Mouse (Mus musculus) neural tube, embryonic 11.5 days (tissue): ENCODE measurements around the gene Vtcn1. TPM values are rescaled to one million over a fixed set of nuclear protein-coding genes. Genes with fewer than 3 reads are reported as not detected.
"Not testable (repeated sequence)": the region's sequence is repeated elsewhere in the genome, so short reads cannot be mapped to it uniquely, and the experiment has no call there.

Experiments used
- ATAC-seq: fragments of 200-750 bp; cut with Nextera tagmentation; 2 replicates; pipeline ENCODE4 v1.8.0; 2017; ENCODE audit warnings: moderate number of reproducible peaks, mild to moderate bottlenecking, moderate TSS enrichment, moderate library complexity; ENCODE audit not compliant: insufficient read depth, low FRiP score, low TSS enrichment
- DNase-seq: peaks from one replicate; pipeline ENCODE4 v3.0.0-alpha.2; 2015; ENCODE audit warnings: low spot score
- H3K27ac ChIP-seq: fragments of 300-500 bp; sonication (generic); 2 replicates; pipeline ENCODE4 v1.5.1; 2014; ENCODE audit warnings: low read depth, mild to moderate bottlenecking, low read length
- H3K27me3 ChIP-seq: fragments of 300-500 bp; sonication (generic); 2 replicates; pipeline ENCODE4 v1.6.1; 2014; ENCODE audit warnings: mild to moderate bottlenecking, low read length, mixed read lengths; ENCODE audit not compliant: control insufficient read depth, insufficient read depth
- H3K36me3 ChIP-seq: fragments of 300-500 bp; sonication (generic); 2 replicates; pipeline ENCODE4 v1.6.1; 2014; ENCODE audit warnings: mild to moderate bottlenecking, low read length, moderate library complexity, mixed read lengths; ENCODE audit not compliant: control insufficient read depth, insufficient read depth
- H3K4me1 ChIP-seq: fragments of 300-500 bp; sonication (generic); 2 replicates; pipeline ENCODE4 v1.6.1; 2014; ENCODE audit warnings: low read length, mixed read lengths; ENCODE audit not compliant: control insufficient read depth, insufficient read depth
- H3K4me2 ChIP-seq: fragments of 300-500 bp; sonication (generic); 2 replicates; pipeline ENCODE4 v1.6.1; 2014; ENCODE audit warnings: low read depth, mild to moderate bottlenecking, moderate library complexity
- H3K4me3 ChIP-seq: fragments of 300-500 bp; sonication (generic); 2 replicates; pipeline ENCODE4 v1.5.1; 2014; ENCODE audit warnings: low read depth, low read length
- H3K9ac ChIP-seq: fragments of 300-500 bp; sonication (generic); 2 replicates; pipeline ENCODE4 v1.6.1; 2014; ENCODE audit warnings: mild to moderate bottlenecking, low read length
- H3K9me3 ChIP-seq: fragments of 300-500 bp; sonication (generic); 2 replicates; pipeline ENCODE4 v1.6.1; 2016; ENCODE audit warnings: low read length; ENCODE audit not compliant: control insufficient read depth
- WGBS: fragments of 180-500 bp; shearing (Covaris S2); extraction: QIAGEN DNeasy Blood & Tissue Kit; methylation state at CpG from one replicate; pipeline ENCODE4 v1.1.7; 2014; 5-methylcytosine and 5-hydroxymethylcytosine counted together
- polyA plus RNA-seq: library from polyadenylated mRNA; unstranded; fragments of >200 nt; fragmentation: Nextera tagmentation; extraction: Ambion mirVana; gene quantifications from 2 replicates; pipeline ENCODE4 v1.2.1, GENCODE M21; 2014

Gene Vtcn1
- polyA plus RNA-seq, 1 experiment from 2014 or later: not detected

- no peak overlapping the region for H3K27ac ChIP-seq
- no peak for ATAC-seq
- no peak for DNase-seq
- H3K27me3 ChIP-seq: no peaks in the 10 kb centered on the region
- 66% methylated on average over 3 of the region's 3 CpGs for WGBS
- H3K4me2 ChIP-seq: no peak overlapping the region
- H3K4me1 ChIP-seq: no peaks in the 10 kb centered on the region
- H3K36me3 ChIP-seq: no peaks in the 10 kb centered on the region
- H3K9me3 ChIP-seq: no peaks in the 10 kb centered on the region
- no peak overlapping the region for H3K4me3 ChIP-seq
- no peak overlapping the region for H3K9ac ChIP-seq
Measured at GRCm38 (mm10) chr3:100798872-100799422, 26.3 kb upstream of the Vtcn1 start.

GRCm38 (mm10) chr3:100804975-100805374, 20.3 kb upstream of the Vtcn1 start:
- ATAC-seq: no peak
- H3K9ac ChIP-seq: no peak overlapping the region
- no peaks in the 10 kb centered on the region for H3K9me3 ChIP-seq
- H3K27ac ChIP-seq: no peak overlapping the region
- 81% methylated on average over 1 of the region's 1 CpGs for WGBS
- H3K4me2 ChIP-seq: no peak overlapping the region
- no peak for DNase-seq
- no peaks in the 10 kb centered on the region for H3K36me3 ChIP-seq
- no peak overlapping the region for H3K4me3 ChIP-seq
- H3K27me3 ChIP-seq: no peaks in the 10 kb centered on the region
- no peaks in the 10 kb centered on the region for H3K4me1 ChIP-seq

GRCm38 (mm10) chr3:100805925-100806324, 19.3 kb upstream of the Vtcn1 start:
- Histone ChIP-seq H3K4me3 (no peak overlapping the region), H3K4me2 (no peak overlapping the region), H3K9ac (no peak overlapping the region), H3K36me3 (no peaks in the 10 kb centered on the region), H3K27me3 (no peaks in the 10 kb centered on the region), H3K9me3 (no peaks in the 10 kb centered on the region), H3K4me1 (no peaks in the 10 kb centered on the region), H3K27ac (no peak overlapping the region)
- no peak for ATAC-seq
- no peak for DNase-seq
- 69% methylated on average over 6 of the region's 6 CpGs for WGBS

GRCm38 (mm10) chr3:100810461-100810860, 14.8 kb upstream of the Vtcn1 start:
- WGBS: 35% methylated on average over 2 of the region's 2 CpGs
- Histone ChIP-seq H3K4me3 (no peak overlapping the region), H3K27me3 (no peaks in the 10 kb centered on the region), H3K36me3 (no peaks in the 10 kb centered on the region), H3K27ac (no peak overlapping the region), H3K9me3 (no peaks in the 10 kb centered on the region), H3K4me2 (no peak overlapping the region), H3K9ac (no peak overlapping the region), H3K4me1 (no peaks in the 10 kb centered on the region)
- DNase-seq: no peak
- ATAC-seq: no peak

- no peak for DNase-seq
- no peak overlapping the region for H3K4me3 ChIP-seq
- ATAC-seq: no peak
- H3K27me3 ChIP-seq: no peaks in the 10 kb centered on the region
- H3K4me1 ChIP-seq: no peaks in the 10 kb centered on the region
- 93% methylated on average over 2 of the region's 2 CpGs for WGBS
- no peaks in the 10 kb centered on the region for H3K36me3 ChIP-seq
- no peaks in the 10 kb centered on the region for H3K9me3 ChIP-seq
- no peak overlapping the region for H3K9ac ChIP-seq
- H3K27ac ChIP-seq: no peak overlapping the region
- no peak overlapping the region for H3K4me2 ChIP-seq
Measured at GRCm38 (mm10) chr3:100811836-100812235, 13.4 kb upstream of the Vtcn1 start.

GRCm38 (mm10) chr3:100815490-100815889, 9.8 kb upstream of the Vtcn1 start:
- ATAC-seq, H3K4me3 ChIP-seq, H3K4me2 ChIP-seq, H3K9ac ChIP-seq, H3K27me3 ChIP-seq, H3K9me3 ChIP-seq, H3K27ac ChIP-seq, H3K36me3 ChIP-seq, H3K4me1 ChIP-seq, DNase-seq: not testable (repeated sequence)
- 70% methylated on average over 1 of the region's 1 CpGs for WGBS

GRCm38 (mm10) chr3:100818709-100819108, 6.5 kb upstream of the Vtcn1 start:
- no peak overlapping the region for H3K4me3 ChIP-seq
- no peak overlapping the region for H3K27ac ChIP-seq
- H3K9ac ChIP-seq: no peak overlapping the region
- ATAC-seq (no peak), DNase-seq (no peak)
- no peaks in the 10 kb centered on the region for H3K27me3 ChIP-seq
- no peaks in the 10 kb centered on the region for H3K36me3 ChIP-seq
- 0 out of 2 replicates have a peak, but pooled peaks cover 2% of the 10 kb centered on the region for H3K4me1 ChIP-seq
- WGBS: 80% methylated on average over 4 of the region's 4 CpGs
- no peak overlapping the region for H3K4me2 ChIP-seq
- H3K9me3 ChIP-seq: no peaks in the 10 kb centered on the region

GRCm38 (mm10) chr3:100819571-100819970, 5.7 kb upstream of the Vtcn1 start:
- 93% methylated on average over 5 of the region's 5 CpGs for WGBS
- Histone ChIP-seq H3K9ac (no peak overlapping the region), H3K9me3 (no peaks in the 10 kb centered on the region), H3K36me3 (no peaks in the 10 kb centered on the region), H3K27me3 (no peaks in the 10 kb centered on the region), H3K4me2 (no peak overlapping the region), H3K4me1 (0 out of 2 replicates have a peak, but pooled peaks cover 2% of the 10 kb centered on the region), H3K4me3 (no peak overlapping the region), H3K27ac (no peak overlapping the region)
- ATAC-seq (no peak), DNase-seq (no peak)

- no peaks in the 10 kb centered on the region for H3K27me3 ChIP-seq
- no peak for ATAC-seq
- WGBS: 38% methylated on average over 2 of the region's 2 CpGs
- H3K4me3 ChIP-seq: no peak overlapping the region
- DNase-seq: no peak
- H3K4me2 ChIP-seq: no peak overlapping the region
- no peak overlapping the region for H3K27ac ChIP-seq
- no peaks in the 10 kb centered on the region for H3K36me3 ChIP-seq
- no peaks in the 10 kb centered on the region for H3K9me3 ChIP-seq
- no peak overlapping the region for H3K9ac ChIP-seq
- 0 out of 2 replicates have a peak, but pooled peaks cover 2% of the 10 kb centered on the region for H3K4me1 ChIP-seq
Measured at GRCm38 (mm10) chr3:100820852-100821251, 4.4 kb upstream of the Vtcn1 start.
